Mouse (Mus musculus) forelimb bud, embryonic 11.5 days (tissue): ENCODE data around the gene Lrrc45.

Source experiments
- DNase-seq: peaks from one replicate; pipeline ENCODE4 v3.0.0-alpha.2; 2012; ENCODE audit warnings: low read depth, low spot score

The Lrrc45 gene

DNA sequence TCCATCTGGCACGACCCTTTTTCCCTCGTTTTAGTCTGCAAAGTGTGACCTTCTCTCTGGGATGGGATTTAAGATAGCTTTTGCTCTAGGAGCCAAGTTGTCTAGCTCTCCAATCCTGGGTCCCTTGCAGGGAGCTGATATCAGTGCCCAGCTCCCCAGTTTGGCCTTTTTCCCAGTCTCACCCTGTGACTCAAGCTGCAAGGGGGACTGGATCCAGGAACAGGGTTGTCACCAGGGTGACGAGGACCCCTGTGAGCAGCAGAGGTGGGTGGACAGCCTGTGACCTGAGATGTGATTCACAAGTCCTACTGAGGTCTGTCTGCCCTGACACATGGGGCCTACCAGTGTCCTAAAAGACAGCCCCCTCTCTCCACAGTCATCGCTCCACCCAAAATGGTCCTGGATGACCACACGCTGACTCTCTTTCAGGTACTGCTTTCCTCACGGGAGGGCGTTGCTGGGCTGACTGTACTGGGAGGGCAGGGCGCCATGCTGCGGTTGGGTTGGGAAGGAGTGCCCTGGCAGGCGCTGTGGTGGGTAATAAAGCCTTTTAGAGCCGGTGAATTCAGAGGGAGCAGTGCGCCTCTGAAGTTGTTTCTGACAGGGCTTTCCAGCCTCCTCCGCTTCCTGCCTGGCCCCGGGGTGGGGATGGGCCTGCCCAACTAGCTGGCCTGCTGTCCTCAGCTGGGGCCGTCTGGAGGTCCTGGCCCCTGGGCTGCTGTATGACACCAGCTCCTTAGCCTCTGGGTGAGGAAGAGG, 9.8 kb upstream of the Lrrc45 start:
- no peak for DNase-seq

DNA sequence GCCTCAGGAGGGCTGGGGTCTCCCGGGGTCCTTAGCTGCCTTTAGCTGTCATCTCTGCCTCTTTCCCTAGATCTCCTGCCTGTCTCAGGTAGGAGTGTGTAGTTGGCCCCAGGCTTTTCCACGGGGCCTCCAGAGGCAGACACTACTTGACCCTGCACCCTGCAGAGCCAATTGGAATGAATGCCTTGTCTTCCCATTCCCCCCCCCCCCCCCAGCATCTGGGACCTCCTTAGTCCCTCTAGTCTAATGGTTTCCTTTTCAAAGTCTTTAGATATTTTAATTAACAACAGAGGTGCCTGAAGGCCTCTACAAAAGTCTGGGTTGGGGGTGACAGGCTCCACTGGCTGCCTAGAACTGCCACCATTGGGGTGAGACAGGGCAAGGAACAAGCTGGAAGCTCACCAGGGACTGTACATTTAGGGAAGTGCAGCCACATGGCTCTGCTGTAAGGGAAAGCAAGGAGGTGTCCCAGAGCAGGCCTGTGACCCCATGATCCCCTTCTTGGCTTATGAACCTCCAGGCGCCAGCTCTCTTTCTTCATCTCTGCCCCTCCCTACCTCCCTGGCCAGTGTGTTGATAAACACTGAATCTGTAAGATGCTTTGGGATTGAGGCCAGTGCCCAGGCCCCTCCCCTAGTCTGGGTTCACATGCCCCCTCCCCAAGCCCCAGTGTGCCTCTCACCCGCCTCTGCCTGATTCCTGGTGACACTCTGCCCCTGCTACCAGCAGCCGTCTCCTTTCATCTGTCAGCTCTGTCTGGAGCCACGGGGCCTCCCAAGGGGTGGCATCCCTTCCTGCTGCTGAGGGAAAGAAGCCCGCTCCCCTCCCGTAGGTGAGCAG, 9.0 kb upstream of the Lrrc45 start:
- no peak for DNase-seq

DNA sequence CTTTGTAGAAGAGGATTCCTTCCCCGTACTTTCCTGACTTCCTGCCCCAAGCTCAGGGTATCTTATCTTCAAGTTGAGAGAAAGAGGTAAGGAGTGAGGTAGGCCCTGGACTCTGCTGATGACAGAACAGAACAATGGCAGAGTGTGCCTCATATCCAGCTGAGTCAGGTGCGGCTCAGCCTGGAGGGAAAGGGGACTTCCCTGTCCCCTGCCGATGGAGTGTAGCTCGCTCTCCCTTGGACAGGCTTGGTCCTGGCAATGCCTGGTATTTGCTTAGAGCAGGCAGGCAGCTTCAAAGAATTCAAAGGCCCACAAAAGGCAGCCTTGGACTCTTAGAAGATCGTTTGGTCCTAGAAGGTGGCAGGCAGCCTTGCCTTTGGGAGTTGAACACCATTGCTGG, 7.6 kb upstream of the Lrrc45 start:
- no peak for DNase-seq

DNA sequence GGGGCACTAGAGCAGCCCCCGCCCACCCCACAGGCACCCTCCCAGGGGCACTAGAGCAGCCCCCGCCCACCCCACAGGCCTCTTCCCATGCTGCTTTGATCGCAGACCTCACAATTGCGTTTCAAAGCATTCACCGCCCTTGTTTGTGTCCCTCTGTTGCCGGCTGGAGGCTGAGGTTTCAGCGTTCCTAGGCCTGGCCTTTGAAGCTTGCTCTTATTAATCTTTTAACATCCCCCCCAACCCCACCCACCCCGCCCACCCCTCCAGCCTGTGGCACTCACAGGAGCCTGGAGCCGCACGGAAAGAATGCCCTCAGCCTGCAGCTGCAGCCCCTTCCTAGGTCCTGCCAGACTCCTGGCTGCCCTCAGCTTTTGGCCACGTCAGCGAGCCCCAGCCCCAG, 6.5 kb upstream of the Lrrc45 start:
- peak; percentile 64 for DNase-seq

DNA sequence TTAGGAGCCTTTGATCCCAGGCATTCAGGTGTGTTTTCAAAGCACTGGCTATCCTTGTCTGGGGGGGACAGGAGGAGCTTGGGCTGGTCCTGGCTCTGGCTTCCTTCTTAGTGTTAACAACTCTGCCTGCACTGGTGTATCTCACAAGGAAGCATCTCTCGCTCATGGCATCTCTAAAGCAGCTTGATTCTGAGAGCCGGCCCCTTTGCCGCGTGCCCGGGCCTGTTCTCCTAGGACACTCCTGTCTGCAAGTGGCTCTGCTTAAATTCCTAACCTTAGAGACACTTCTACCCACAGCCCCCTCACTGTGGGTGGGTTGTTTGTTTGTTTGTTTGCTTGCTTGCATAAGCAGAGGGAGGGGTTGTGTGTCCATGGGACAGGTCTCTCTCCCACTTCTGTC, 5.8 kb upstream of the Lrrc45 start:
- no peak for DNase-seq

DNA sequence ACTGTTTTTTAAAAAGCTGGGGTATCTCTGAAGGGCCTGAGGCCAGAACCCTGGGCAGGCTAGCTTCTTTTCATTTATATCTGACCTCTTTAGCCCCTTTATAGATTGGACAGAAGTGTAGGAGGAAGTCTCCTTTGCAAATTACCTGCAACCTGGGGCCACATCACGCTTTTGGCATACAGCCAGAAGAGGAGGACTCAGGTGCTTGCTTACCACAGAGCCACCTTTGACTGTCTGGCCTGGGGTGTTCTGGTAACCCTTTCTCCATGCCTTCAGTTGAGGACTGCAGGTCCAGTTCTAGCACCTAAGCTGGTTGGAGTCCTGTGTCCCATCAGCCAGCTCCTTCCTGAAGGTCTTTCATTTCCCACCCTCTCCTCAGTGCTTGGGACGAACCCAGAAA, 4.2 kb upstream of the Lrrc45 start:
- DNase-seq, result no peak

DNA sequence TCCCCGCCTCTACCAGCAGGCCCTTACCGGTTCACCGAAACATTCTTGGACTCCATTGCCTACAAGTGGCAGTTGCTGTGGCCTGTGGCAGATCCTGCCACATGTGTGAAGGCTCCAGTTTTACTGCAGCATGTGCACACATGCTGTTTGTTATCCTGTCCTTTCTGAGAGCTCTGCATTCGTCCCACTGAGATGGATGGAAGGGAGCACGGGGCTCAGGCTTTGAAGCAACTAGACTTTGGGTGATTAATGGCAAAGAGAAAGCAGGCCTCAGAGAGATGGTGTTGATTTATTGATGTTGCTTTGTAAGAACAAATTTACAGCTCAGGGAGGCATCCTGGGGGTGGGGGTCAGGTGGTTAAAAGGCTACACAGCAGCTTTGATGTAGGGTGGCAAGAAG, 3.1 kb upstream of the Lrrc45 start:
- DNase-seq, result no peak

DNA sequence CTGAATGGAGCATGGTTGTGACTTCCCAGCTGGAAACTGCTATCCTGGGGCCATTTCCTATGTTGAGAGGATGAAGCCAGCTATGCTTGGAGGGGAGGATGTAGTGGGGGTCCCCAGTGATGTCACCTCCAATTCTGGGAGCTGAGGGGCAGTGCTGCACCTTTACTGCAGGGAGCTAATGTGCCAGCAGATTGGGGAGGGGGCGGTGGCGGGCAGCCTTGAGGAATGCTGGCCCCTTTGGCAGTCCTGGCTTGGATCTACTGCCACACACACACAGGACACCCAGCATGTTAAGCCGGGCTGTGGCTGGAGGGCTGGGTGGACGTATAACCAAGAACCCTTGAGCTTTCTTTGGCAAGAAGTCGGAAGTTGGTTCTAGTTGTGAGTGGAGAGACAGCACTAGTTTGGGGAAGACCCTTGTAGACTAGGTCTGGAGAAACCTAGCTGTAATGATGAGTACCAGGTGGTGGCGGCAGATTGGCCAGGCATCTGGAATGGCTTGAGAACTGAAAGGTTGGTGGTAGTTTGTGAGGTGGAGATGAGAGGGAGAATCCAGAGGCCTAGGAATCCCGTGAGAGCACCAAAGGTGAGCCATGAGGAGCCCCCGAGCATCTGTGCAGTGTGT, 1.6 kb upstream of the Lrrc45 start:
- no peak for DNase-seq

DNA sequence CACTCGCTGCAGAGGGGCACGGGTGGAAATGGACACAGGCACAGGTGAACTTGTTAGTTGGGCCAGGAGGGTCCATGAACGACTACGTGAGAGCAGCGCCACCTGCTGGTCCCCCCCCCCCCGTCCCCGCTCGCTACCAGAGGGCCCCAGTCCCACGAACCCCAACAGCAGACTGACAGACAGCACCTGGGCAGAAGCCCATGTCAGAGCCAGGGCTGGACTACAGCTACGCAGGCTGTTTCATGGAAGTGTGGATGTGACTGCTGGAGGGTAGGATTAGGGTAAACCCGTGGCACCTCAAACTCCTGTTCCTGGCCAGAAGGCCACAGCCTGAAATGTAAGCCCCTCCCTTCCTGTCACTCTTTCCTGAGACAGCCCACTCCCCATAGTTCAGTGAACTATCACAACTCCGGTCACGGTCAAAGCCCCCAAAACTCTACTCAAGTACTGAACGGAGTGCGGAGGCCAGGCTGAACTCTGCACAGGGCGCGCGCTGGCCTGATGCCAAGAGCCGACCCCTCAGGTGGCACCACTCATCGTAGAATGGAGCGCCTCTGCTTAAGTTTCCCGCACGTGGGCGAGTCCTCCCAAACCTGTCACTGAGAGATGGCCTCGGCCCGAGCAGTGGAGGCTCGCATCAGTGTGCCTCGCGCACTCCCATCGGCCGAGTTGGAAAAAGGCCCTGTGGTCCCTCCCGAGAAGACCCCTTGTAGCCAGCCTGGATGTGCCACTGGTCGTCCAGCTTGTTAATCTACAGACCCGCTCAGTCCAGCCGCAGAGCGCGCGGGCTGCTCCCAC, 755 bp upstream of the Lrrc45 start:
- DNase-seq, result no peak

DNA sequence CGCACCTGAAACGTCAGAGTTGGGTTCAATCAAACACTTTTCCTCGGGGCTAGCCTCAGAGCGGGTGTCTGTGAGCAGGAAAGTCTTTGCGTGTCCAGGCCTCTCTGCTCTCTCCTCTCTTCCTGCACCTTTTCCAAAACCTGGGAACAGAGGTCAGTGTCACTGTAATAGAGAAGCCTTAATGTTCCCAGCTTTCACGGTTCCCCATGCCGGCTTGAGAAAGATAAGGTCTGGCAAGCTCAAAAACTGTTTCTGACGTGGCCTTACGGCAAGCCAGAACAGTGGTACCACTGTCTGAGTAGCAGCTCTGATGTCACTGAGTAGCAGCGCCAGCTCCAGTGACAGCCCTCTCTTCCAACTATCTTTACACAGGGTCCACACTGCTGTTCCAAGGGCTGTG, 821 bp downstream of the Lrrc45 start:
- no peak for DNase-seq

DNA sequence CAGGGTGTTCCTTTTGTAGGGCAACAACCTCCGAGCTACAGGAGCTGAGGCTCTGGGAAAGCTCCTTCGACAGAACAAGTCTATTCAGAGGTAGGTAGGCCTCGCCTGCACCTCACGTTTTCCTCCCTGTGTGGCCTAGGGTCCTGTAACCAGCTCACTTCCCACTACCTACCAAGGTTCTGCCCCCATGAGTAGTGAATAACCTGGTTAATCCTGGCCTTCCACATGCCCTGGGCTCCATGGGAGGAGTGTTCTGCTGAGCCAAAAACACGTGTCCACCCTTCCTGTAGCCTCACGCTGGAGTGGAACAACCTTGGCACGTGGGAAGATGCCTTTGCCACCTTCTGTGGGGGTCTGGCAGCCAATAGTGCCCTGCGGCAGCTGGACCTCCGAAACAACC, 1.4 kb downstream of the Lrrc45 start:
- DNase-seq, result no peak

DNA sequence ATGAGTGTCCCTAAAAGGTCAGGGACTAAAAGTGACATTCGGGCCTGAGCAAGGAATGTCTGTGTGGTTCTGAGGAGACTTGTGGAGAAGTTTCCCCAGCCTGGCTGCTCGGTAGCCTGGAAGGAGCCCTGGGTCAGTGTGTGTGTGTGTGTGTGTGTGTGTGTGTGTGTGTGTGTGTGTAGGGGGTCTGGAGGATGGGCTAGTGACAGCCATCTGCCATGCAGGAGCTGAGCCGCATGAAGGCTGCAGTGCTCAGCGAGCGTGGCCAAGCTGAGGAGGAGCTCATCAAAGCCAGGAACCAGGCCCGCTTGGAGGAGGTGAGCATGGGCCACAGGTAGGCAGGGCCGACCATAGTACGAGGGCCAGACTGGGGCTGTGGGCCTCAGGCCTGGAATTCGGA, 5.5 kb downstream of the Lrrc45 start:
- DNase-seq, result no peak

DNA sequence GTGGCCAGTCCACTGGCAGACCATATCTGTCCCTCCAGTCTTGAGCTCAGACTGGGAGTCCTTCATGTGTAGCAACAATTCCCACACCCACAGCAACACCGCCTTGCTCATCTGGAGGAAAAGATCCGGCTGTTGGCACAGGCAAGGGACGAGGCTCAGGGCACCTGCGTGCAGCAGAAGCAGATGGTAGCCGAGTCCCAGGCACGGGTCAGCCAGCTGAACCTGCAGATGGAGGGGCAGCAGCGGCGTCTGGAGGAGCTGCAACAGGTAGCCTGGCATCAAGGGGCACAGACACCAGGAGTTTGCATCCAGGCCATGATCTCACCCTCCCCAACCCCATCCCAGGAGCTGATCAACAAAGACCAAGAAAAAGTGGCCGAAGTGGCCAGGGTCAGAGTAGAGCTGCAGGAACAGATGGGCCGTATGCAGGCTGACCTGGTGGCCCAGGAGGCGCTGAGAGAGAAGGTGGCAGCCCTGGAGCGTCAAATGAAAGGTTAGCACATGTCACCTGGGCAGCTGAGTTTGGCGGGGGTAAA, 6.2 kb downstream of the Lrrc45 start:
- no peak for DNase-seq

DNA sequence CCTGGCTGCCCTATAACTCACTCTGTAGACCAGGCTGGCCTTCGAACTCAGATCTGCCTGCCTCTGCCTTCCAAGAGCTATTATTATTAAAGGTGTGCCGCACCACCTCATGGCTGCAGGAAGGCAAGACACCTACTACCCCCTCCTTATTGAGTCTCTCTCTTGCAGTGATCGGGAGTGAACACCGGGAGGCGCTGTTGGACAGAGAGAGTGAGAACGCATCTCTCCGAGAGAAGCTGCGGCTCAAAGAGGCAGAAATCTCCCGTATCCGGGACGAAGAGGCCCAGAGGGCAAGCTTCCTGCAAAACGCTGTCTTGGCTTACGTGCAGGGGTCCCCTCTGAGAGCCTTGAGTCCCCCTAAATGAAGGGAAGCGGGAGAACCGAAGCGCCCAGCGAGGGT, 6.7 kb downstream of the Lrrc45 start:
- DNase-seq, result peak; percentile 92

DNA sequence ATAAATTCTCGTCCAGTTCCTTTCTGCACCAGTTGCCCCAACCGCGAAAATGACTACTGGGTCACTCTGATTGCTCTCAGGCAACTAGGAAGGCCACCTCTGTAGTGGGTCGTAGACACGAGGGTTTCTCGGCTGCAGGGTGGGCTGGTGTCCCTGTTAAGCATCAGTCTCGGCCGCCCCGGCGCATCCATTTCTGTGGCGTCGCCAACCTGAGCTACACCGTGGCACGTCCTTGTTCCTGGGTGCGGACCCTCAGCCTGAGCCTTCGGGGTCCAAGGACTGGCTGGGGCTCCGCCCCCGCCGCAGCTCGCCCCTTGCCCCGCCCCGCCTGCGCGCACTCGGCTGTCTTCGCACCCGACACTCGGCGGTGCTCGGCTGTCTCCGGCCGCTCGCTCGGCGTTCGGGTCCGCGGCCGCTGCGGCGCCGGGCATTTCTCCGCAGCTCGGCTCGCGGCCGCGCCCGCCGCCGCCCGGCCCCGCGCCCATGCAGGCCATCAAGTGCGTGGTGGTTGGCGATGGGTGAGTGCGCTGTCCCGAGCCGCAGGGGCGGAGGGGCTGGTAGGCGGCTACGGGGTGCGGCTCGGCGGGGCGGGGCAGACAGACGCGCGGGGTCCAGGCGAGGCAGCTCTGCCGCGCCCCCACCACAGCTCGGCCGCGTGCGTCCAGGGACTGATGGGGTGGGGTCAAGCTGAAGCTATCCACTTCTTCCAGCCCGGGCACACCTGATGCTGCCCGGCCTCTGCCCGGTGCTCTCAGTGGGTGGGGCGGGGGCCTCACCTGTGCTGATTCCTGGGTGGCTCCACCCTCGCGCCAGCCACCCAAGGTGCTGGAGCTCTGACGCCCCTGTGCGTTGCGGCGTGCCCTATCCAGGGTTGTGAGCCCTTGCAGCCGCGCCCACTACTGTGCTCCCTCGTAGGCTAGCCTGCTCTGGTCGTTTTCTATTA, 7.7 kb downstream of the Lrrc45 start, which contains the start of gene Rac3:
Rac3 (plus strand) TSS at position 347 of the 943 bp plus-strand sequence.
- no peak for DNase-seq

DNA sequence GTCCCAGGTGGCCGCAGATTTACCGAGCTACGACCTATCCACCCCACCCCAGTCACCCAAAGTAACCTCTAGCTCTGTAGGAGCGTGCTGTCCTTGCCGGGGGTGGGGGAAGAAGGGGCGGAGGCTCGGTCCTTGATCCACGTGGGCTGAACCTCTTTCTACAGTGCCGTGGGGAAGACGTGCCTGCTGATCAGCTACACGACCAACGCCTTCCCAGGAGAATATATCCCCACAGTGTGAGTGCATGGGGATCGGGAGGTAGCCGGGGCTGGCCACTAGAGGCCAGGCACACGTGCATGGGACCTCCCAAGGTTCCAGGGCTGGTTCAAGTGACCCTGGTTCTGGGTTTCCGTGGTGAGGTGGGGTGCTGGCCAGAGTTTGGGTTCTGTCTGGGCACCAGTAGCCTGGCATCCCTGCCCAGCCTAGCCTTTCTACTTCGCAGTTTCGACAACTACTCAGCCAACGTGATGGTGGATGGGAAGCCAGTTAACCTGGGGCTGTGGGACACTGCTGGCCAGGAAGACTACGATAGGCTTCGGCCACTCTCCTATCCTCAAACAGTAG, 8.4 kb downstream of the Lrrc45 start:
- no peak for DNase-seq

DNA sequence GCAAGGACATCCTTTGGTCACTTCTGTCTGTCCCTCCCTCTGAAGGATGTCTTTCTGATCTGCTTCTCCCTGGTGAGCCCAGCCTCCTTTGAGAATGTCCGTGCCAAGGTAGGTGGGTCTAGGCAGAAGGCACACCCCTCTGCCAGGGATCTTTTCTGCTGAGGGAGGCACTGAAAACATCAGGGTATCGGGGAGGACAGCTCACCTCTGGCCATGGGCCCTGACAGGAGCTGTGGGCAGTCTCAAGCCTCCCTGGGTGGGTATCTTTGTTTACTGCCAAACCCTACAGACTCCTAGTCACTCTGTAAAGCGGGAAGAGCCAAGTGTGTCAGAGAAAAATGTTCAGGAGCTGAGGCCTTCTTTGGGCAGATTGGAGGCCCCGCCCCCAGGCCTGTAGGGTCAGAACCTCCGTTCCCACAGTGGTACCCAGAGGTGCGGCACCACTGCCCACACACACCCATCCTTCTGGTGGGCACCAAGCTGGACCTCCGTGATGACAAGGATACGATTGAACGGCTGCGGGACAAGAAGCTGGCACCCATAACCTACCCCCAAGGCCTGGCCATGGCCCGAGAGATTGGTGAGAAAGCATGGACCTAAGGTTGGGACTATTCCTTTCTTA, 9.1 kb downstream of the Lrrc45 start:
- no peak for DNase-seq

DNA sequence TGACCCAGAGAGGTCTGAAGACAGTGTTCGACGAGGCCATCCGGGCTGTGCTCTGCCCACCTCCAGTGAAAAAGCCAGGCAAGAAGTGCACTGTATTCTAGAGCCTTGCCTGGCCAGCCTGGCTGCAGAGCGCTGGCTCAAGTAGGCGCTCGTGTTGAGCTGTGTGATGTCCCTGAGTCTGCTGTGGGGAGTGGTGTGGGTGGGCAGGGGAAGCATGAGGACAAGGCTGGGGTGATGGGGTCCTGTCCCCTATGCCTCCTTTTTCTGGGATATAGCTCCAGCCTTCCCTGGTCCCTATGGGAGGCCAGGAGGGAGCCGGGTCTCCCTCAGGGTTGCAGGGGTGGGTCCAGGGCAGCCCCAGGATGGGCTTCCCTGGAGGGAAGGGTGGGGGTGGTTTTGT, 9.8 kb downstream of the Lrrc45 start:
- DNase-seq, result no peak
